Mouse (Mus musculus) large intestine, adult 2 months (tissue): ENCODE results near the gene Zfp408. TPM values are rescaled to one million over a fixed set of nuclear protein-coding genes. Genes with fewer than 3 reads are reported as not detected.
"Not testable (repeated sequence)": the region's sequence is repeated elsewhere in the genome, so short reads cannot be mapped to it uniquely, and the experiment has no call there.

ENCODE experiments used
- DNase-seq: peaks from one replicate; pipeline ENCODE4 v3.0.0-alpha.2; 2012; ENCODE audit warnings: low read depth, low spot score
- WGBS: fragments of 180-500 bp; shearing (Covaris S2); methylation state at CpG from one replicate; pipeline ENCODE4 v1.1.7; 2018; 5-methylcytosine and 5-hydroxymethylcytosine counted together
- polyA plus RNA-seq: library from polyadenylated mRNA; depleted of rRNA; stranded (reverse); fragments of >200 nt; gene quantifications from 2 replicates; pipeline ENCODE4 v1.2.3, GENCODE M21; 2012; rRNA removed

Gene Zfp408
- polyA plus RNA-seq, 1 experiment = 8.3 TPM

GRCm38 (mm10) chr2:91627486-91627885 lies 22.1 kb downstream of the Zfp408 start:
- WGBS = 65% methylated on average over 5 of the region's 5 CpGs
- DNase-seq = no peak

- not testable (repeated sequence) for DNase-seq
- WGBS = 81% methylated on average over 7 of the region's 7 CpGs
These were observed 26.2 kb downstream of the Zfp408 start for GRCm38 (mm10) chr2:91623366-91623765.

GRCm38 (mm10) chr2:91622356-91622755 lies 27.2 kb downstream of the Zfp408 start:
- DNase-seq = no peak
- WGBS = 92% methylated on average over 5 of the region's 5 CpGs

- DNase-seq = not testable (repeated sequence)
These were observed 40.2 kb downstream of the Zfp408 start for GRCm38 (mm10) chr2:91609370-91609769.

- DNase-seq = no peak
- 78% methylated on average over 4 of the region's 4 CpGs for WGBS
These were observed 47.2 kb downstream of the Zfp408 start for GRCm38 (mm10) chr2:91602389-91602788.

- 97% methylated on average over 4 of the region's 4 CpGs for WGBS
These were observed 49.1 kb downstream of the Zfp408 start for GRCm38 (mm10) chr2:91600475-91600874.

More at GRCm38 (mm10) chr2:91600475-91600874, 49.1 kb downstream of the Zfp408 start:
- no peak for DNase-seq

Other genes starting within 250 kb of the Zfp408 start
- gene 1110051M20Rik, start 205.1 kb downstream of the Zfp408 start, polyA plus RNA-seq = 8.4 and 8.5 TPM in 2 replicates
- gene Lrp4, start 192.3 kb downstream of the Zfp408 start, polyA plus RNA-seq = 7.4 and 13.1 TPM in 2 replicates
- gene Ckap5, start 123.0 kb downstream of the Zfp408 start, polyA plus RNA-seq = 6.1 and 9.2 TPM in 2 replicates
- gene F2, start 13.4 kb downstream of the Zfp408 start, polyA plus RNA-seq = 0.38 and 0.50 TPM in 2 replicates
- 112 and 132 TPM in 2 replicates for gene Arhgap1, start 69 bp upstream of the Zfp408 start, polyA plus RNA-seq
- gene Atg13, start 60.8 kb upstream of the Zfp408 start, polyA plus RNA-seq = 26.3 and 29.6 TPM in 2 replicates
- 3.3 and 3.4 TPM in 2 replicates for gene Harbi1, start 61.1 kb upstream of the Zfp408 start, polyA plus RNA-seq
- 15.8 and 20.1 TPM in 2 replicates for gene Ambra1, start 80.3 kb upstream of the Zfp408 start, polyA plus RNA-seq